Mouse (Mus musculus): Measurements from ENCODE around the gene Dab2ip.

DNA sequence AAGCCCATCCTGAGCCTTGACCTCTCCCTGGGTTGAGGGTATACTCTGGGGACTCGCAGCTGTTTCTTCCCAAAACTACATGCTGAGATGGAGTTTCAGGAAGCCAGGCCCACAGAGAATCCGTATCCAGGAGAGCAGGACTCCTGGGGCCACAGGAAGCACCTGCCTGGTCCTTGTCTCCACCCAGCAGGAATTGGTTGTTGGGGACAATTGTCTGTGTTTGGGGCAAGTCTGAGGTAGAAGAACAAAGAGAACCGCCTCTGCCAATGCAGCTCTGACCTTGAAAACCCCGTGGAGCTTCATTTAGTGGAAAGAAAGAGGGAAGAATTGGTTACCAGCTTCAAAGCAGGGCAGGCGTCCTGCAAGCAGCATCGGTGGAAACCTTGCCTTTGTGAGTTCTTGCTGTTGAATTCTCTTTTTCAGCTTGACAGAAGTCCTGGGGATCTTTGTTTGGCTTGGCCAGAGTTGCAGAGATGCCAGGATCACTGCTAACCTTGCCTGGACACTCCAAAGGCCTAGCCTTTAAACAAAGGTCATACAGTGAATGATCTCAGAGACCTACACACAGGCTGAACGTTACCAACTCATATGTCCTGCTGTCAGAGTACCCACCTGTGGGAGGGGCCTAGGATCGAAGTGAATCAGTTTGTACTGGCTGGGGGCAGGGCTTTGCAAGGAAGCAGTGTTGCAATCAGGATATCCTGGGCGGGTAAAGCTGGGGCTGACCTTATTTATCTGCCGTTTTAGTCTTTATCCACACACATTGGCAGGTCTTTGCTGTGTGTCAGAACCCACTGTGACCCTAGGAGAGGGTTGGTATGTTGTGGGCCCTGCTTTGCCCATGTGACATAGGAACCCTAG is 122.0 kb downstream of the Dab2ip start:
- TF ChIP-seq RCOR1 (conservative IDR thresholded peaks at IDR 0.05; ENCODE audit: low read depth, low read length) (no peak), EP300 (IDR thresholded peaks at IDR 0.05; ENCODE audit: low read length) (no peak), SIN3A (IDR thresholded peaks at IDR 0.05; ENCODE audit: low read length) (no peak), POLR2A (IDR thresholded peaks at IDR 0.05; ENCODE audit: low read depth, low read length) (no peak), MXI1 (IDR thresholded peaks at IDR 0.05; ENCODE audit: low read depth, low read length) (no peak), JUN (IDR thresholded peaks at IDR 0.05; ENCODE audit: insufficient read depth, low read depth, low read length) (no peak), MAX (IDR thresholded peaks at IDR 0.05; ENCODE audit: low read length) (no peak), CTCF (conservative IDR thresholded peaks at IDR 0.05 in 1 of 2, IDR thresholded peaks at IDR 0.05 in 1 of 2; ENCODE audit: low read depth in 2 of 2, low read length in 2 of 2) (no peak), CHD2 (IDR thresholded peaks at IDR 0.05; ENCODE audit: low read length) (no peak)
